Mouse (Mus musculus) heart, postnatal 0 days (tissue): ENCODE results near the gene Stk17b.

Source experiments
- CTCF ChIP-seq: IDR thresholded peaks from 2 replicates; pipeline ENCODE4 v1.5.1; 2016; ENCODE audit warnings: antibody characterized with exemption, control low read depth, low read depth
- EP300 ChIP-seq: IDR thresholded peaks from 2 replicates; pipeline ENCODE4 v1.6.1; 2016; ENCODE audit warnings: antibody characterized with exemption, low read depth

DNA sequence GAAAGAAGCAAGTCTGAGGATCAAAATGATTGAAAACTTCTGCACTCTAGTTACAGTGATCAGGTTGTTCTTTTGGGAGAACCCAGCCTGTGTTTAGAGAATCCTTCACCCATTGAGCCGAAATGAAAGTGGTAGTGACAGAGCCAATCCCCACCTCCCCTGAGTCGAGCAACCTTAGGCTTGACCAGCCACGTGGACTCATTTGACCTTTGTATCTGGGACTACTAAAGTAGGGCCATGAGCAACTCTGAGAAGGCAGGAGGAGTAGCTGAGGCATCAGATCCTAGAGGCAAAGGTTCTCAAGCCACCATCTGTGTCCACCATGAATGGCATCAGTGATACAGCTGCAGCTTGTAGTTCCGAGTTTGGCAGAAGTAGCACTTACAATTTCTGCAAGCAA lies 10.6 kb upstream of the Stk17b start:
- TF ChIP-seq EP300 (no peak), CTCF (no peak)
